Mouse (Mus musculus) T-cell, adult 66 days (primary cell): ENCODE measurements around the gene Thap3. TPM values are rescaled to one million over a fixed set of nuclear protein-coding genes. Genes with fewer than 3 reads are reported as not detected.

Source experiments
- total RNA-seq, 2 experiments: library from RNA; stranded (reverse); gene quantifications; 3 replicates in 1 of 2; 4 replicates in 1 of 2; pipeline ENCODE4 v1.2.4; 2023

The Thap3 gene
- total RNA-seq: 10 to 100 TPM; 48.5 to 53.2 TPM

GRCm38 (mm10) chr4:151988342-151989109 is at the start of gene Thap3:
Gene Thap3, minus strand, starts transcription at chr4:151988997.

DNA sequence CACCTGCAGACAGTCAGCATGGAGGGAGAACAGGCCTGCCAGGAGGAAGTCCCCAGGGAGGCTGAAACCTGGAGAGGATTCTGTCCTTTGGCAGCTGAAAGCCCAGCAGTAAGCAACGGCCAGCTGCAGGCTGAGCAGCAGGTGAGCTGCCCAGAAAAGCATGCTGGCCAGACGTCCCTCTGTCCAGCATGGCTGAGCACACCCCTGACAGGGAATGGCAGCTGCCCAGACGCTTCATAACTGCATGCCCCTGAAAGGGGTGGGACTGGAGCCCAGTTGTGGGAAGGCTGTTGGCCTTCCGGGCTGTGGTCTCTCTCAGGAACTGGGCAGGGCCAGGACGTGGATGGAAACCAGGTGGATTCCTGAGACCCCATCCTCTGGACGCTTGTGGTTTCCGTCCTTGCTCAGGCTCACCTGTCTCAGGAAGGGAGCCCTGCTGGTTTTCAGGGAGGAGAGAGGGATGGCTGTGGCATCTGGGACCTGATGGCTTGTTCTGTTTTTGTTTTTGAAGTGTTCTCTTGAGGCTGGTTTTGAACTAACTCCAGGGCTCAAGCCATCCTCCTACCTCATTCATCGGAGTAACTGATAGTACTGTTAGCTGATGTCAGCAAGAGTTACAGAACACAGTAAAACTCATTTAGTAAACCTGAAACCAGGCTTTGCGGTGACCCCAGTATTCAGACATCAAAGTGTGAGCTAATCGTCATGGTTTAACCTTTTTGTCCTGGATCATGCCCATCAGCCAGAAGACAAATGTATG is 49.6 kb upstream of the Thap3 start, which contains the start of gene Tas1r1:
Tas1r1 (minus strand) TSS at position 344 of the 760 bp plus-strand sequence.

DNA sequence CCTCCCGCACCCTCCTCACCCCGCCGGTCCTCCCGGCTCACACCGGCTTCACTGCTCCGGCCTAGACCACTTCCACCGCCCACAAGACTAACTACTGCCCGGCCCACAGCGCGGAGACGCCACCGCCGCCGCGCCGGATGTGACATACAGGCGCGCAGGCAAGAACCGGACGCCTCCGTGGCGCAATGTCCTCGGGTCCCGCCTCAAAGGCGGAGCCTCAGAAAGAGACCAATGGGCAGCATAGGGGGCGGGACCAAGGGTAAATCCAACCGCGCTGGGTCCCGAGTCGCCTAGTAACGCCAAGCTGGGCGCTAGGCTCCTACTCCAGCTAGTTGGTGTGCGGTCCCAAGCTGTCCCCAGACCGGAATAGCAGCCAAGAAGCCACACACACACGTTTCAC is 38.7 kb upstream of the Thap3 start, which contains the start of gene Zbtb48:
Zbtb48 (minus strand) TSS at position 148 of the 400 bp plus-strand sequence.

DNA sequence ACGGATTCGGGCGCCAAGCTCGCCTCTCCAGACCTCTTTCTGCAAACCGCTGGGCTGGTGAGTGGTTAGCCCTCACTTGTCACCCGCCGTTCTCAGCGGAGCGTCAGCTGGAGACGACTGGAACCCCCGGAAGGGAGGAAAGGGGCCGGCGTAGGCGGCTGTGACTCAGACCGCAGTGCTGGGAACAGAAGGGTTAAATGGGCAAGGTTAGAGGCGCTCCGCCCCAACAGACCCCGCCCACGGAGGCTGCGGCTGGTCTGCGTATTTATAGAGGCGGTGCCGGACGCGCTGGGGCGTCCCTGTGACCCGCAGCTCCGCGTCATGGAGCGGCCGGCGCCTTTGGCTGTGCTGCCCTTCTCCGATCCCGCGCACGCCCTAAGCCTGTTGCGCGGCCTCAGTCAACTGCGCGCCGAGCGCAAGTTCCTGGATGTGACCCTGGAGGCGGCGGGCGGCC is 19.9 kb upstream of the Thap3 start, which contains the start of gene Klhl21:
Klhl21 (plus strand) TSS at position 182 of the 454 bp plus-strand sequence.

DNA sequence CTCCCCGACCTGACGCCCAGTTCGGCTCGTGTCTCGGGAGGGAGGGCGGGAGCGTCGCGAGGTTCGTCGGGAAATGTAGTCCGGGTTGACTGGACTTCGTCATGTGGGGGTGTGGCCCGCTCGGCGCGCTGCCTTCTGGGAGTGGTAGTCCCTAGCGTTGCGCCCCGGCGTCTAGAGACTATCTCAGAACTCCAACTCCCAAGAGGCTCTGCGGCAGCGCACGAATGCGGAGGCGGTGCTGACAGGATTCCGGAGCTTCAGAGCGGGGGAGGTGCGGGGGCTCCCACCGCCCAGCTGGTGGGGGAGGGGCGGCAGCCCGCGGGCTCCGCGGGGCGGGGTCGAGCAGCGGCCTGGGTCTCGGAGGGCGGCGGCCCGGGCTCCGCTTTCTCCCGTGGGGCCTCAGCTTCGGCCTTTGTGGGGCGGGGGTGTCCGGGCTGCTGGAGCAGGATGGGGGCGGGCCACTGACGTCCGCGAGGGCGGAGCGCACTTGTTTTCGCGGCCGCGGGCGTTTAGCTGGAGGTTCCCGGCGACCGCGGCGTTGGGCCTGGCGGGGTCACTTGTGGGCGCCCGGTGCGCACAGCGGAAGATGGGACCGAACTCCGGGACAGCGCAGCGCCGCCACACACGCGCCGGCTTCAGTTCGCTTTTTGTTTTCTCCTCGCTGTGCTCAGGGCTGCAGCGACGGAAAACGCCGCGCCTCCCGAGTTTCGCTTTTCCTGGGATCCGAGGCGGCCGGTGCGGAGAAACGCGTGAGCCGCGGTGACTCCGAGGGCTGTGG is 7.6 kb upstream of the Thap3 start, which contains the start of gene Phf13:
Phf13 (minus strand) TSS at position 86 of the 778 bp plus-strand sequence.

DNA sequence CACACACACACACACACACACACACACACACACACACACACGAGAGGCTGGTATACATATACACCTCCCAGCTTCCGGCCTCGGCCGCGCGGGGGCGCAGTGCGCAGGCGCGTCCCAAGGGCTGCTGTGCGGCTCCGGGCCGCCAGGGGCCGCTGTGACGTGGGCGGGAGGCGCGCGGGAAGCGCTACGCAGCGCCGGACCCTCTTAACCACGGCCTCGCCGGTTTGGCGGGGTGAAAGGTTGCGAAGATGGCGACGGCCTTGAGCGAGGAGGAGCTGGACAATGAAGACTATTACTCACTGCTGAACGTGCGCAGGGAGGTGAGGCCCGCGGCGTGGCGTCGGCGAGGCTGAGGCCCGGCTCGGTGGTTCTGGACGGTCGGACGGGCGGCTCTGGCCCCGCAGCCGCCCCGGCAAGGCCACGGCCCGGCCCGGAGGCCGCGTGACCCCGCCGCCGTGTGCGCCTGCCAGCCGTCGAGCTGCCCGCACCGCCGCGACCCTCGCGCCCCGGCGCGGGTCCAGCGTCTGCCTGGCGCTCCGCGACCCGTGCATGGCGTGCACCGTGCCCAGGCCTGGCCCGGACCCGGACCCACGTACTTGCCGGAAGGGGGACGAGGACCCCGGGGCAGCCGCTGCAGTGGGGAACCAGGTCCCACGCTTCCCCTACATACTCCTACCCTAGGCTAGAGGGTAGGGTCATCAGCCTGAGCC is 55.1 kb downstream of the Thap3 start, which contains the start of gene Dnajc11:
Dnajc11 (plus strand) TSS at position 187 of the 710 bp plus-strand sequence.

Other genes with a start within 250 kb of the Thap3 start
- gene Camta1, start 127.1 kb downstream of the Thap3 start, total RNA-seq: 10 to 100 TPM; 37.6 to 38.1 TPM
- 10 to 100 TPM; 54.1 to 56.7 TPM for gene Dnajc11, start 55.3 kb downstream of the Thap3 start, total RNA-seq
- gene Phf13, start 7.3 kb upstream of the Thap3 start, total RNA-seq: 10 to 100 TPM; 11.0 to 13.6 TPM
- gene Klhl21, start 19.8 kb upstream of the Thap3 start, total RNA-seq: 10 to 100 TPM; 31.3 to 31.8 TPM
- 10 to 100 TPM; 16.7 to 21.6 TPM for gene Zbtb48, start 38.7 kb upstream of the Thap3 start, total RNA-seq
- not detected for gene Tas1r1, start 49.6 kb upstream of the Thap3 start, total RNA-seq
- gene Nol9, start 50.3 kb upstream of the Thap3 start, total RNA-seq: 10 to 100 TPM; 42.6 to 45.7 TPM
- 1 to 10 TPM; 3.5 to 4.1 TPM for gene Plekhg5, start 83.5 kb upstream of the Thap3 start, total RNA-seq
- 10 to 100 TPM; 25.5 to 32.1 TPM for gene Tnfrsf25, start 126.9 kb upstream of the Thap3 start, total RNA-seq
- 1 to 10 TPM; 1.8 to 2.3 TPM for gene Espn, start 163.4 kb upstream of the Thap3 start, total RNA-seq
- gene Hes2, start 169.9 kb upstream of the Thap3 start, total RNA-seq: not detected
- gene Acot7, start 189.1 kb upstream of the Thap3 start, total RNA-seq: 10 to 100 TPM; 14.4 to 24.5 TPM